Mouse (Mus musculus): ENCODE measurements around the gene Tbc1d16.

Gene Tbc1d16

GRCm38 (mm10) chr11:119208870-119209370 is 19.4 kb downstream of the Tbc1d16 start:
- no peak for DNase-seq (ENCODE audit: low spot score in 2 of 2)

GRCm38 (mm10) chr11:119207986-119208385 is 20.3 kb downstream of the Tbc1d16 start:
- no peak for DNase-seq (ENCODE audit: low spot score in 2 of 2)

- peak; percentile 58 to 73 for DNase-seq (ENCODE audit: low spot score in 2 of 2)
These were observed 21.7 kb downstream of the Tbc1d16 start for GRCm38 (mm10) chr11:119206562-119206961.

- no peak for DNase-seq (ENCODE audit: low spot score in 2 of 2)
These were observed 22.6 kb downstream of the Tbc1d16 start for GRCm38 (mm10) chr11:119205738-119206137.

GRCm38 (mm10) chr11:119203423-119203822 is 24.9 kb downstream of the Tbc1d16 start:
- no peak for DNase-seq (ENCODE audit: low spot score in 2 of 2)

- DNase-seq (ENCODE audit: low spot score in 2 of 2), result no peak
These were observed 29.1 kb downstream of the Tbc1d16 start for GRCm38 (mm10) chr11:119199233-119199601.

GRCm38 (mm10) chr11:119198564-119199232 is 29.6 kb downstream of the Tbc1d16 start:
- peak; percentile 73 to 85 for DNase-seq (ENCODE audit: low spot score in 2 of 2)

- DNase-seq (ENCODE audit: low spot score in 2 of 2), result no peak
These were observed 30.4 kb downstream of the Tbc1d16 start for GRCm38 (mm10) chr11:119197618-119198563.

GRCm38 (mm10) chr11:119192605-119193004 is 35.7 kb downstream of the Tbc1d16 start:
- DNase-seq (ENCODE audit: low spot score in 2 of 2), result no peak

GRCm38 (mm10) chr11:119192176-119192575 is 36.1 kb downstream of the Tbc1d16 start:
- no peak for DNase-seq (ENCODE audit: low spot score in 2 of 2)

GRCm38 (mm10) chr11:119191606-119192081 is 36.7 kb downstream of the Tbc1d16 start:
- DNase-seq (ENCODE audit: low spot score in 2 of 2), result no peak

GRCm38 (mm10) chr11:119190498-119190897 is 37.8 kb downstream of the Tbc1d16 start:
- DNase-seq (ENCODE audit: low spot score in 2 of 2), result peak; percentile 50 to 54

- DNase-seq (ENCODE audit: low spot score in 2 of 2), result no peak
These were observed 39.0 kb downstream of the Tbc1d16 start for GRCm38 (mm10) chr11:119189319-119189718.

- DNase-seq (ENCODE audit: low spot score in 2 of 2), result no peak
These were observed 39.9 kb downstream of the Tbc1d16 start for GRCm38 (mm10) chr11:119188389-119188788.

- DNase-seq (ENCODE audit: low spot score in 2 of 2), result no peak
These were observed 40.5 kb downstream of the Tbc1d16 start for GRCm38 (mm10) chr11:119187800-119188197.

GRCm38 (mm10) chr11:119186989-119187799 is 41.1 kb downstream of the Tbc1d16 start:
- DNase-seq (ENCODE audit: low spot score in 2 of 2), result peak; percentile 70 to 71

GRCm38 (mm10) chr11:119186381-119186780 is 41.9 kb downstream of the Tbc1d16 start:
- DNase-seq (ENCODE audit: low spot score in 2 of 2), result no peak

- DNase-seq (ENCODE audit: low spot score in 2 of 2), result no peak
These were observed 44.5 kb downstream of the Tbc1d16 start for GRCm38 (mm10) chr11:119183684-119184310.

GRCm38 (mm10) chr11:119181861-119182395 is 46.4 kb downstream of the Tbc1d16 start:
- no peak for DNase-seq (ENCODE audit: low spot score in 2 of 2)

GRCm38 (mm10) chr11:119180824-119181582 is 47.3 kb downstream of the Tbc1d16 start:
- DNase-seq (ENCODE audit: low spot score in 2 of 2), result no peak

Data from frontal cortex, postnatal 36 days (tissue).